Mouse (Mus musculus) adrenal gland, postnatal 36 days (tissue): ENCODE results near the gene Pmm1. TPM values are rescaled to one million over a fixed set of nuclear protein-coding genes. Genes with fewer than 3 reads are reported as not detected.
"Not testable (repeated sequence)": the region's sequence is repeated elsewhere in the genome, so short reads cannot be mapped to it uniquely, and the experiment has no call there.

Experiments
- DNase-seq, 2 experiments: peaks; one replicate each; pipeline ENCODE4 v3.0.0; 2021; ENCODE audit warnings: mixed read lengths in 1 of 2
- total RNA-seq, 2 experiments: library from RNA; stranded (reverse); gene quantifications; 2 replicates each; pipeline ENCODE4 v1.2.3; 2021

Pmm1 gene
- total RNA-seq, 2 experiments from 2014 or later = 51.1 to 90.8 TPM

GRCm38 (mm10) chr15:81927741-81928140 is 33.0 kb downstream of the Pmm1 start:
- DNase-seq = peak; percentile 51 to 63

- no peak for DNase-seq
These were observed 34.3 kb downstream of the Pmm1 start for GRCm38 (mm10) chr15:81926446-81926822.

- peak; percentile 96 to 99 for DNase-seq
These were observed 34.8 kb downstream of the Pmm1 start, which contains the start of gene Polr3h for GRCm38 (mm10) chr15:81925760-81926445. Polr3h (minus strand) TSS chr15:81926240.

DNA sequence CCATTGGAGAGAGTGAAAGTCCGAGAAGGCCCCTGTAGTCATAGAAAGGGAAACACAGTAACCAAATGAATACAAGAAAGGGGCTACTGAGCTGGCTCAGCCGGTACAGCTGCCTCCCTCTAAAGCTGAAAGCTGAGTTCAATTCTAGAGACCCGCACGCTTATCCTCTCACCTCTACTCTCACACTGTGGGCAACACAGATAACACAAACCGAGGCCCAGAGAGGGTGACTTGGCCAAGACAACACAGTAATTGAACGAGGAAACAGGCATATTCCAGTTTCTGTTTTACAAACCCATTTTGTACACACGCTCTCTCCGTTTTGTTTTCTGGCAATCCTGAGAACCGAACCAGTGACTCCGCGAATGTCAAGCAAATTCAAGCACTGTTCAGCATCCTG is 35.8 kb downstream of the Pmm1 start:
- DNase-seq = no peak

GRCm38 (mm10) chr15:81921255-81921654 is 39.5 kb downstream of the Pmm1 start:
- no peak for DNase-seq

GRCm38 (mm10) chr15:81920546-81921217 is 40.0 kb downstream of the Pmm1 start:
- DNase-seq = no peak

DNA sequence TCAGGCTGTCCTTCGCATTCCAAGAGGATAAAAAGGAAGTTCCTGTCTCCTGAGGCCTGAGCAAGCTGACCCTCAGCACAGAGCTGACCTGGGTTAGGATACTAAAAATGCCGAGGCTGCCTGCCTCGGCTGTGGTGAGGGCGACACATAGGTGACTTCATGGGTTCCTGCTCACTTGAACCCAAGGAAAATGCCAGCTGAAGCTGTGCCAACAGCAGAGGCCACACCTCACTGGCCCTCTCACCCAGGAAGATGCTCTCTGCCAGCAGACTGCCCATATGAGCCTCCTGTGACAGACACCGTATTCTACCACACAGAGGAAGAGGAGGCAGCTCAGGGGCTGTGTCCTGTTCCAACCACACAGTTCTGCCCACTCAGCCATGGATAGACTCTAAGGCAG is 41.7 kb downstream of the Pmm1 start:
- no peak for DNase-seq

DNA sequence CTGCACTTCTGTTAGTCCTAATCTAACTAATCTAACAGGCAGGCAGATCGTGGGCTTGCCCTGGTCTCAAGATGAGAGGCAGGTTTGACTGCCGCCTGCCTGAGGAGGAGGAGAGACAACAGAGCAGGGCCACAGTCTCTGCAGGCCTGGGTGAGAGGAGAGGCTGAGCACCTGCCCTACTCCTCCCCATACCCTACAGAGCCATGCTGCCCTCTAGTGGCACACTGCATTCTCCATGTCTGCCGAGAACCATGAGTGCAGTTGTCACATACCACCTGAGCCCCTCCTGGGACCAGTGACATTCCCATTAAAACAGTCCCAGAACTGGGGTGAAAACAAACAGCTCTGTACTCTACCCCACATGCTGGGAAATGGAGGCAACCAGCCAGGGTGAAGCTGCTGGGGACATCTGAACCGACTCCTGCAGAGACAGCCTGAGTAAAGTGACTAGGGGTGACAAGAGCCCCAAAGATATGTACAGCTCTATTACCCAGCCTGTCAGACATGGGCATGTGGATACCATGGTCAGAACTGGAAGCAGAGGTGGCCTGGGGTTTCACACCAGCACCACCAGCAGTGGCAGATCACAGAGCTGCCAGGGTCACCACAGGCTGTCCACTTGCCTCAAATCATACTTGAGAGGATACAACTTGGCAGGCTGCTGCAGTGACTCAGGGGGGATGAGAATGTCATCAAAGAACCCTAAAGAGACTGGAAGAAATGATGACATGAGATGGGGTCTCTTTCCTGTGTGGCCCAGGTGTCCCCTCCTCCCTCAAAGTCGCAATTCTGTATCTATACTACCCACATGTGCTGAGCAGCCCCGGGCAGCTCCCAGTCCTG is 42.9 kb downstream of the Pmm1 start:
- DNase-seq = peak; percentile 82 to 89

DNA sequence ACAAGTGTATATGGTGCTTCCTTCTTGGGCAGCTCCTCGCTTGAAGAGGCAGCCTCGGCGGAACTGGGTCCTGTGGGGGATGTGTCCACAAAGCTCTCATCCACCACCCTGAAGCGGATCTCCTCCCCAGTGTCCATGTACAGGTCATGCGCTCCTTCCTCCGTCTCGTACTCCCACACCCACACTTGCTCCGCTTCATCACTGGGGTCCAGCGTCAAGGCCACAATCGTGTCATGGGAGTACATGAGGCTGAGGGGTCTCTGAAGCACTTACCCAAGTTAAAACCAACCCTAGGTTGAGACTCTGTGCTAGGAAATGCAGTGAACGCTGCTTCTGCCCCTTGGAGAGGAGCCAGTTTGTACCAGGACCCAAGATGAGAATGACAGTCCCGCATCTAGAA is 43.5 kb downstream of the Pmm1 start:
- DNase-seq = no peak

GRCm38 (mm10) chr15:81915663-81916062 is 45.1 kb downstream of the Pmm1 start:
- no peak for DNase-seq

DNA sequence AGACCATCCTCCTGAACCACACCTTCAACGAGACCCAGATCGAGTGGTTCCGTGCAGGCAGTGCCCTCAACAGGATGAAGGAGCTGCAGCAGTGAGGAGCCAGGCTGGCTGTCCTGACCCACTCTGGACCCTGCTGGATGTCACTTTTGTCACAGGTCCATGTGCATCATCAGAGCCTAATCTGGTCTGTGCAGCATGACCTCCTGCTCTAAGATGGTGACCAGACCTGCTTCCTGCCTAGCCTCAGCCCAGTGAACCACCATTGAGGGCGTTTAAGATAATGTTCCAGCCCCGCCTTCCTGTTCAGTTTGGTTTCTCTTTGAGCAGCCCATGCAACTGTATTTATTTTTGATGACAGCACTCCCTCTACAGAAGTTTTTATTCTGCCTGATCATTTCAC is 46.1 kb downstream of the Pmm1 start:
- no peak for DNase-seq

- DNase-seq = peak in 1 of 2 experiments; percentile 16
These were observed 48.2 kb downstream of the Pmm1 start for GRCm38 (mm10) chr15:81912498-81912897.

DNA sequence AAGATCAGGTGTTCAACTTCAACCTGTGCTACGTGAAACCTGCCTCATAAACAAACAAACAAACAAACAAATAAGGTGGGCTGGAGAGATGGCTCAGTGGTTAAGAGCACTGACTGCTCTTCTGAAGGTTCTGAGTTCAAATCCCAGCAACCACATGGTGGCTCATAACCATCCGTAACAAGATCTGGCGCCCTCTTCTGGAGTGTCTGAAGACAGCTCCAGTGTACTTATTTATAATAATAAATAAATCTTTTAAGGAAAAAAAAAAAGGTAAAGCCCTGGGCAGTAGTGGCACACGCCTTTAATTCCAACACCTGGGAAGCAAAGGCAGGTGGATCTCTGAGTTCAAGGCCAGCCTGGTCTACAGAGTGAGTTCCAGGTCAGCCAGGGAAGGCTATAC is 52.0 kb downstream of the Pmm1 start:
- not testable (repeated sequence) for DNase-seq

DNA sequence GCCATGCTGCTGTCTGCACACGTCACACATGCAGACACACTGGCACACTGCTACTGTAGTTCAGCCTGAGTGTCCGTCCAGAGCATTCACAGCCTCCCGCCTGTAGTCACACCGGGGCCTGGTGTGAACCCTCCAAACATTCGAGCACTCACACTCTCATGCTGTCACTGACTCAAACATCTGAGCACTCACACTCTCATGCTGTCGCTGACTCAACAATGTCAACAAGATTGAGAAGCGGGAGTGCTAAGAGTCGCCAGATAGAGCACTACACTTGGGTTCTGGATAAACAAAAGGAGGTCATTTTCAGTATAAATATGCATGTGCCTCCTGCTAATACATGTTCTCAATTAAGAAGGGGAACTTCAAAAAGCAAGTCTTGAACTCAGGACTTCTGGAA is 52.8 kb downstream of the Pmm1 start:
- no peak for DNase-seq

DNA sequence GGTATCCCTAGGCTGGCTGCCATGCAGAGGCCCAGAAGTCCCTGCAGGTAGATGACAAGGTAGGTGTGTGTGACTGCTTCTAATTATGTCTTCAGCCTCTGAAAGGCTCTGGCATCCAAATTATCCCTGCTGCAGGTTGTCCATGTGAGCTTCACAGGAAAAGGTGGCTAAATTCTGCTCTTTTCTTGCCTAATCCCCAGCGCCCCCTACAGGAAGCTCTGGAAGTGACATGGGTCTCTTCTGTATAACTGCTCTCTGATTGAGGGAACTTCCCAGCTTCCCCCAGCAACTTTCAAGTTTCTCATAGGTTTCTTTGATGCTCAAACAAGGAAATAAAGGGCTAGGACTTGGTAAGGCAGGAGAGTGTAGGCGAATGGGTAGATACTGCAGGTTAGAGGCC is 55.8 kb downstream of the Pmm1 start:
- peak; percentile 70 to 83 for DNase-seq

Other genes starting within 250 kb of the Pmm1 start
- gene Zc3h7b, start 215.9 kb downstream of the Pmm1 start, total RNA-seq = 10 to 100 TPM; 75.1 to 77.3 TPM
- gene Rangap1, start 215.4 kb downstream of the Pmm1 start, total RNA-seq = 10 to 100 TPM; 54.2 to 78.8 TPM
- gene Tef, start 158.5 kb downstream of the Pmm1 start, total RNA-seq = 100 to 1,000 TPM in 1 of 2 experiments, 10 to 100 TPM in 1; 61.4 to 101 TPM
- gene Tob2, start 102.1 kb downstream of the Pmm1 start, total RNA-seq = 100 to 1,000 TPM; 103 to 125 TPM
- gene Phf5a, start 89.0 kb downstream of the Pmm1 start, total RNA-seq = 10 to 100 TPM; 57.8 to 59.2 TPM
- 100 to 1,000 TPM; 823 to 866 TPM for gene Aco2, start 88.6 kb downstream of the Pmm1 start, total RNA-seq
- 10 to 100 TPM; 23.5 to 24.9 TPM for gene Polr3h, start 34.7 kb downstream of the Pmm1 start, total RNA-seq
- 10 to 100 TPM; 12.4 to 16.0 TPM for gene Csdc2, start 24.2 kb downstream of the Pmm1 start, total RNA-seq
- gene 1700029P11Rik, start 19.6 kb upstream of the Pmm1 start, total RNA-seq = not detected
- 10 to 100 TPM; 55.2 to 81.1 TPM for gene Xrcc6, start 26.9 kb upstream of the Pmm1 start, total RNA-seq
- 100 to 1,000 TPM in 1 of 2 experiments, 10 to 100 TPM in 1; 54.2 to 105 TPM for gene Desi1, start 72.9 kb upstream of the Pmm1 start, total RNA-seq
- 10 to 100 TPM; 88.7 to 94.1 TPM for gene Snu13, start 86.7 kb upstream of the Pmm1 start, total RNA-seq
- not detected for gene 4930407I10Rik, start 98.2 kb upstream of the Pmm1 start, total RNA-seq
- gene Mei1, start 109.1 kb upstream of the Pmm1 start, total RNA-seq = 1 to 10 TPM in 1 of 2 experiments, under 1 TPM in 1; 0.76 to 3.7 TPM
- gene Ccdc134, start 167.0 kb upstream of the Pmm1 start, total RNA-seq = 10 to 100 TPM in 1 of 2 experiments, 1 to 10 TPM in 1; 6.7 to 11.3 TPM
- gene Srebf2, start 186.3 kb upstream of the Pmm1 start, total RNA-seq = 100 to 1,000 TPM in 1 of 2 experiments, 10 to 100 TPM in 1; 80.3 to 113 TPM